Mouse (Mus musculus) liver, embryonic 15.5 days (tissue): ENCODE data around the gene Dab2ip. TPM values are rescaled to one million over a fixed set of nuclear protein-coding genes. Genes with fewer than 3 reads are reported as not detected.

Source experiments
- ATAC-seq: fragments of 200-750 bp; cut with Nextera tagmentation; 2 replicates; pipeline ENCODE4 v1.8.0; 2017; ENCODE audit warnings: moderate number of reproducible peaks, mild to moderate bottlenecking, moderate library complexity; ENCODE audit not compliant: insufficient read depth
- H3K27ac ChIP-seq: fragments of 300-500 bp; sonication (generic); replicated peaks from 2 replicates; pipeline ENCODE4 v1.5.1; 2015; ENCODE audit warnings: mild to moderate bottlenecking, inconsistent platforms
- H3K27me3 ChIP-seq: fragments of 300-500 bp; sonication (generic); 2 replicates; pipeline ENCODE4 v1.6.1; 2015; ENCODE audit warnings: mild to moderate bottlenecking, inconsistent platforms
- H3K36me3 ChIP-seq: fragments of 300-500 bp; sonication (generic); replicated peaks from 2 replicates; pipeline ENCODE4 v1.6.1; 2015; ENCODE audit warnings: moderate library complexity, mild to moderate bottlenecking, inconsistent platforms
- H3K4me1 ChIP-seq: fragments of 300-500 bp; sonication (generic); replicated peaks from 2 replicates; pipeline ENCODE4 v1.6.1; 2015; ENCODE audit warnings: inconsistent platforms
- H3K4me2 ChIP-seq: fragments of 300-500 bp; sonication (generic); 2 replicates; pipeline ENCODE4 v1.6.1; 2015; ENCODE audit warnings: moderate library complexity, mild to moderate bottlenecking, inconsistent platforms
- H3K4me3 ChIP-seq: fragments of 300-500 bp; sonication (generic); replicated peaks from 2 replicates; pipeline ENCODE4 v1.5.1; 2015; ENCODE audit warnings: mild to moderate bottlenecking, inconsistent platforms
- H3K9ac ChIP-seq: fragments of 300-500 bp; sonication (generic); 2 replicates; pipeline ENCODE4 v1.6.1; 2015; ENCODE audit warnings: moderate library complexity, mild to moderate bottlenecking, inconsistent platforms
- H3K9me3 ChIP-seq: fragments of 300-500 bp; sonication (generic); replicated peaks from 2 replicates; pipeline ENCODE4 v1.6.1; 2016; ENCODE audit warnings: inconsistent platforms
- WGBS: fragments of 180-500 bp; shearing (Covaris S2); methylation state at CpG from one replicate; pipeline ENCODE4 v1.1.7; 2015; ENCODE audit warnings: mixed read lengths; ENCODE audit not compliant: insufficient replicate concordance; 5-methylcytosine and 5-hydroxymethylcytosine counted together
- polyA plus RNA-seq: library from polyadenylated mRNA; unstranded; fragments of >200 nt; fragmentation: Nextera tagmentation; extraction: Ambion mirVana; gene quantifications from 2 replicates; pipeline ENCODE4 v1.2.1, GENCODE M21; 2015

Gene Dab2ip
- polyA plus RNA-seq = 5.3 and 7.7 TPM in 2 replicates

GRCm38 (mm10) chr2:35557911-35558825, at the start of gene Dab2ip:
Gene Dab2ip, plus strand, starts transcription at chr2:35558266.
- ATAC-seq = no peak
- Histone ChIP-seq H3K9me3 (no peaks in the 10 kb centered on the region), H3K27ac (no peak within 1 kb of the TSS), H3K4me2 (no peak within 1 kb of the TSS), H3K4me1 (no peaks in the 10 kb centered on the region), H3K9ac (no peak within 1 kb of the TSS), H3K36me3 (no peaks in the 10 kb centered on the region), H3K27me3 (peaks cover 4% of the 10 kb centered on the region; the same call in 1 of the 2 replicates), H3K4me3 (no peak within 1 kb of the TSS)
- 66% methylated on average over 29 of the region's 29 CpGs for WGBS

GRCm38 (mm10) chr2:35508597-35509342, 49.3 kb upstream of the Dab2ip start:
- Histone ChIP-seq H3K4me3 (no peak overlapping the region), H3K9ac (no peak overlapping the region), H3K36me3 (no peaks in the 10 kb centered on the region), H3K4me2 (no peak overlapping the region), H3K27me3 (no peaks in the 10 kb centered on the region), H3K4me1 (peaks cover 63% of the 10 kb centered on the region), H3K27ac (peak overlapping the region; percentile 12; the same call in 1 of the 2 replicates), H3K9me3 (no peaks in the 10 kb centered on the region)
- no peak for ATAC-seq
- 43% methylated on average over 10 of the region's 10 CpGs for WGBS

- WGBS = 13% methylated on average over 6 of the region's 6 CpGs
- no peaks in the 10 kb centered on the region for H3K36me3 ChIP-seq
- no peak overlapping the region for H3K9ac ChIP-seq
- peaks cover 57% of the 10 kb centered on the region for H3K4me1 ChIP-seq
- no peak overlapping the region for H3K4me2 ChIP-seq
- H3K27me3 ChIP-seq = no peaks in the 10 kb centered on the region
- no peak overlapping the region for H3K4me3 ChIP-seq
- no peaks in the 10 kb centered on the region for H3K9me3 ChIP-seq
- H3K27ac ChIP-seq = no peak overlapping the region
- no peak for ATAC-seq
Observed at GRCm38 (mm10) chr2:35509343-35509667, 48.8 kb upstream of the Dab2ip start.

- ATAC-seq = no peak
- H3K27ac ChIP-seq = no peak overlapping the region
- H3K9ac ChIP-seq = no peak overlapping the region
- H3K4me3 ChIP-seq = no peak overlapping the region
- no peak overlapping the region for H3K4me2 ChIP-seq
- H3K4me1 ChIP-seq = peaks cover 51% of the 10 kb centered on the region
- H3K36me3 ChIP-seq = no peaks in the 10 kb centered on the region
- 56% methylated on average over 4 of the region's 4 CpGs for WGBS
- H3K9me3 ChIP-seq = no peaks in the 10 kb centered on the region
- no peaks in the 10 kb centered on the region for H3K27me3 ChIP-seq
Observed at GRCm38 (mm10) chr2:35509888-35510287, 48.2 kb upstream of the Dab2ip start.

GRCm38 (mm10) chr2:35510920-35511319, 47.1 kb upstream of the Dab2ip start:
- peaks cover 41% of the 10 kb centered on the region for H3K4me1 ChIP-seq
- H3K9ac ChIP-seq = no peak overlapping the region
- WGBS = 46% methylated on average over 1 of the region's 1 CpGs
- no peaks in the 10 kb centered on the region for H3K27me3 ChIP-seq
- ATAC-seq = no peak
- H3K9me3 ChIP-seq = no peaks in the 10 kb centered on the region
- H3K4me2 ChIP-seq = no peak overlapping the region
- H3K4me3 ChIP-seq = no peak overlapping the region
- H3K27ac ChIP-seq = no peak overlapping the region
- H3K36me3 ChIP-seq = no peaks in the 10 kb centered on the region

- Histone ChIP-seq H3K4me2 (no peak overlapping the region), H3K4me1 (peaks cover 29% of the 10 kb centered on the region), H3K36me3 (no peaks in the 10 kb centered on the region), H3K4me3 (no peak overlapping the region), H3K9ac (no peak overlapping the region), H3K27ac (no peak overlapping the region), H3K9me3 (no peaks in the 10 kb centered on the region), H3K27me3 (no peaks in the 10 kb centered on the region)
- whole genome bisulfite sequencing = 76% methylated on average over 4 of the region's 4 CpGs
- ATAC-seq = no peak
Observed at GRCm38 (mm10) chr2:35512226-35512625, 45.8 kb upstream of the Dab2ip start.

GRCm38 (mm10) chr2:35514051-35514892, 43.8 kb upstream of the Dab2ip start:
- Histone ChIP-seq H3K27me3 (no peaks in the 10 kb centered on the region), H3K9ac (no peak overlapping the region), H3K27ac (no peak overlapping the region), H3K4me1 (peaks cover 10% of the 10 kb centered on the region), H3K36me3 (no peaks in the 10 kb centered on the region), H3K4me2 (no peak overlapping the region), H3K4me3 (no peak overlapping the region), H3K9me3 (no peaks in the 10 kb centered on the region)
- no peak for ATAC-seq
- WGBS = 56% methylated on average over 14 of the region's 14 CpGs

GRCm38 (mm10) chr2:35526612-35527242, 31.3 kb upstream of the Dab2ip start:
- no peak overlapping the region for H3K27ac ChIP-seq
- WGBS = 45% methylated on average over 14 of the region's 14 CpGs
- no peaks in the 10 kb centered on the region for H3K9me3 ChIP-seq
- H3K4me3 ChIP-seq = no peak overlapping the region
- H3K4me2 ChIP-seq = no peak overlapping the region
- no peak for ATAC-seq
- no peaks in the 10 kb centered on the region for H3K27me3 ChIP-seq
- H3K4me1 ChIP-seq = no peaks in the 10 kb centered on the region
- H3K9ac ChIP-seq = no peak overlapping the region
- H3K36me3 ChIP-seq = no peaks in the 10 kb centered on the region

- Histone ChIP-seq H3K36me3 (no peaks in the 10 kb centered on the region), H3K27me3 (no peaks in the 10 kb centered on the region; the same call in 1 of the 2 replicates), H3K27ac (no peak overlapping the region), H3K4me1 (no peaks in the 10 kb centered on the region), H3K9ac (no peak overlapping the region), H3K4me3 (no peak overlapping the region), H3K9me3 (no peaks in the 10 kb centered on the region), H3K4me2 (no peak overlapping the region)
- WGBS = 29% methylated on average over 2 of the region's 2 CpGs
- no peak for ATAC-seq
Observed at GRCm38 (mm10) chr2:35529086-35529485, 29.0 kb upstream of the Dab2ip start.

- Histone ChIP-seq H3K9me3 (no peaks in the 10 kb centered on the region), H3K4me2 (no peak overlapping the region), H3K9ac (no peak overlapping the region), H3K27me3 (no peaks in the 10 kb centered on the region; the same call in 1 of the 2 replicates), H3K27ac (no peak overlapping the region), H3K4me3 (no peak overlapping the region), H3K36me3 (no peaks in the 10 kb centered on the region), H3K4me1 (no peaks in the 10 kb centered on the region)
- no peak for ATAC-seq
- WGBS = 58% methylated on average over 4 of the region's 4 CpGs
Observed at GRCm38 (mm10) chr2:35529856-35530255, 28.2 kb upstream of the Dab2ip start.
